Mouse (Mus musculus) kidney, postnatal 25 days (tissue): ENCODE data around the gene Entpd1.

ENCODE experiments used
- DNase-seq, 2 experiments: peaks; one replicate each; pipeline ENCODE4 v3.0.0; 2021; ENCODE audit warnings: mixed read lengths in 2 of 2

Entpd1 gene

GRCm38 (mm10) chr19:40667111-40667510 is 54.9 kb downstream of the Entpd1 start:
- no peak for DNase-seq

- no peak for DNase-seq
Measured at GRCm38 (mm10) chr19:40675329-40675728, 63.2 kb downstream of the Entpd1 start.

- no peak for DNase-seq
Measured at GRCm38 (mm10) chr19:40678087-40678486, 65.9 kb downstream of the Entpd1 start.

GRCm38 (mm10) chr19:40678532-40679307 is 66.6 kb downstream of the Entpd1 start:
- DNase-seq = peak; percentile 64 to 68

- DNase-seq = no peak
Measured at GRCm38 (mm10) chr19:40679632-40680031, 67.5 kb downstream of the Entpd1 start.

GRCm38 (mm10) chr19:40684124-40684523 is 72.0 kb downstream of the Entpd1 start:
- DNase-seq = no peak

- no peak for DNase-seq
Measured at GRCm38 (mm10) chr19:40684566-40684965, 72.4 kb downstream of the Entpd1 start.

- DNase-seq = peak in 1 of 2 experiments; percentile 51
Measured at GRCm38 (mm10) chr19:40687291-40687927, 75.2 kb downstream of the Entpd1 start.

- no peak for DNase-seq
Measured at GRCm38 (mm10) chr19:40693201-40693600, 81.0 kb downstream of the Entpd1 start.

- DNase-seq = peak in 1 of 2 experiments; percentile 11
Measured at GRCm38 (mm10) chr19:40696116-40696515, 84.0 kb downstream of the Entpd1 start.

- peak; percentile 51 to 85 for DNase-seq
Measured at GRCm38 (mm10) chr19:40698103-40698853, 86.1 kb downstream of the Entpd1 start.

GRCm38 (mm10) chr19:40699816-40700215 is 87.7 kb downstream of the Entpd1 start:
- DNase-seq = no peak

- no peak for DNase-seq
Measured at GRCm38 (mm10) chr19:40702406-40702805, 90.2 kb downstream of the Entpd1 start.

- DNase-seq = no peak
Measured at GRCm38 (mm10) chr19:40712889-40713628, 100.9 kb downstream of the Entpd1 start.

GRCm38 (mm10) chr19:40714700-40715099 is 102.5 kb downstream of the Entpd1 start:
- no peak for DNase-seq

- DNase-seq = no peak
Measured at GRCm38 (mm10) chr19:40716981-40717380, 104.8 kb downstream of the Entpd1 start.

GRCm38 (mm10) chr19:40719439-40720105 is 107.4 kb downstream of the Entpd1 start:
- no peak for DNase-seq

- no peak for DNase-seq
Measured at GRCm38 (mm10) chr19:40720381-40720780, 108.2 kb downstream of the Entpd1 start.

GRCm38 (mm10) chr19:40722137-40723038 is 110.2 kb downstream of the Entpd1 start:
- DNase-seq = peak in 1 of 2 experiments; percentile 71

GRCm38 (mm10) chr19:40723516-40723915 is 111.3 kb downstream of the Entpd1 start:
- DNase-seq = no peak

- DNase-seq = no peak
Measured at GRCm38 (mm10) chr19:40726148-40726547, 114.0 kb downstream of the Entpd1 start.
